Mouse (Mus musculus): Measurements from ENCODE around the gene Sim2.

The Sim2 gene

DNA sequence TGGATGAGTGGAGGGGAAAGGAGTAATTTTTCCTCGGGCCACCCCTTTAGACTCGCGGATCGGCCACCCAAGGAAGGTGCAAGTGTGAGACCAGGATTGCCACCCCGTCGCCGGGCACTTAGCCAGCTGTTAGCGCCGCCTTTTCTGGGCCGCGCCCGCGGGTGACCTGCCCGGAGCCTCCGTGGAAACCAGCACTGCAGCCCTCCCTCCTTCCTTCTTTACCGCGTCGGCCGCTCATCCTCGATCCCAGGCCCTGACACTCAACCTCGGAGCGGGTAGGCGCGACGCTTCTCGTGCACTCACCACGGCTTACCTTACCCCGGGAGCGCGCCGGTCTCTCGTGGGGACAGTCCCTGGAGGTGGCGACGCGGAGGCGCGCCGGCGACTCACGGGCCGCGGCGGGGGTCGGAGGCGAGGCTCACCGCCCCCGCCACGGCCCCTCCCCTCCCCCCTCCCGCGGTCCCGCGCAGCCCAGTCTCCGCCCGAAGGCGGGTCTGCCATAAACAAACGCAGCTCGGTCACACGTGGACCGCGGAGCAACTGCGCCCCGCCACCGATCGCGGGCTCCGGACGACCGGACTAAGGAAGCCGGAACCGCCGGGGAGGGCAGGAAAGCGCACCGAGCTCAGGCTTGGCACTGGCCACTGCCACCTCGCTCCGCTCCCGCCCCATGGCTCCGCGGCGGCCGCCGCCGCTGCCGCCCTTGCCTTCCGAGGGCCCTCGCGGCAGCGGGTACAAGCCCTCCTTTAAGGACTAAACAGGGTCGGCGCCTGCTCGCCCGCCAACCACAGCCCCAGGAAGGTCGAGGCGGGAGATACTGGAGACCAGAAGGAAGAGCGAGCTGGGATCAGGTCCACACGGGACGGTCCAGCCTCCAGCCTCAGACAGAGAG, at the start of gene Sim2:
Gene Sim2, plus strand, starts transcription at position 221 of the 892 bp plus-strand sequence.
- peak; percentile 67 to 72 for DNase-seq

DNA sequence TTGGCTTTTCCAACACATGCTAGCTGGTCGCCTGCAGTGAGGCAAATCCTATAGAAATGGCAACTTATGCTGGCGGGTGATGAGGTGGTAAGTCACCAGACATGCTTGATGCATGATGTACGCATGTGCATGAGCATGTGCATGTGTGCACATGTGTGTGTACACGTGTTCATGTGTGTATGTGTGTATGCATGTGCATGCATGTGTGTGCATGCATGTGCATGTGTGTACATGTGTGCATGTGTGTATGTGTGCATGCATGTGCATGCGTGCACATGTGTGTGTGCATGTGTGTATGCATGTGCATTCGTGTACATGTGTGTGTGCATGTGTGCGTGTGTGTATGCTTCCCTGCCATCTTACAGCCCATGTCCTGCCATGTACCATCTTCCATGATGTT, 47.5 kb upstream of the Sim2 start:
- no peak for DNase-seq

DNA sequence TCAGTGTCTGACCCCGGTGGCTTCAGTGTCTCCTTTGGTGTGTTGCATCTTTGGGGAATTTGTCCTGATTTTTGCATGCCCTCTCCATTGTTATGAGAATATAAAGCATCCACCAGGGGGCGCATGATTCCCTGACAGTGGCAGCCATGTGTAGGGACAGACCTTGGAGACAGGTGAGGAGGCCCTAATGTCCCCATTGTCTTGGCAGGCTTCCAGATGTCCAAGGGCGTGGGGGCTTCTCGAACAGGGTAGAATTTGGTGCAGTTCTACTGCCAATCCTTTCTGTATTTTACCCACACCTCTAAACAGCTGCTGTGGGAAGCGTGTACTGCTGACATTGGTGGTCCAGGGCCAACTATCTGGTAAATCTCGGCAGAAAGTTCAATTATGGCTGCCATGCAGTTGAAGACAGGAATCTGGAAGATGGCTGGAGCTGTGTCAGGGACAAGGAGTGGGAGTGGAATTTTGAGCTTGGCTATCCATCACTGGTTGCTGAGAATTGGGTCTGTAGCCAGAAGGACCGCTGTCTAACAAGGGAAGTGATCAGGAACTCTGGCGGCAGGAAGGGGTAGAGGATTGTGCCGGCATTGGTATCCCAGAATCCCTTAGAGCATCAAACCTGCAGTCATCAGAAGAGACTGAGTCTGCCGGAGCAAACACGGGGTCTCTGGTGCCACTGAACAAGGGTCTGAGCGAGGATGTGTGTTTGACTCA, 46.3 kb upstream of the Sim2 start:
- peak; percentile 43 to 50 for DNase-seq

DNA sequence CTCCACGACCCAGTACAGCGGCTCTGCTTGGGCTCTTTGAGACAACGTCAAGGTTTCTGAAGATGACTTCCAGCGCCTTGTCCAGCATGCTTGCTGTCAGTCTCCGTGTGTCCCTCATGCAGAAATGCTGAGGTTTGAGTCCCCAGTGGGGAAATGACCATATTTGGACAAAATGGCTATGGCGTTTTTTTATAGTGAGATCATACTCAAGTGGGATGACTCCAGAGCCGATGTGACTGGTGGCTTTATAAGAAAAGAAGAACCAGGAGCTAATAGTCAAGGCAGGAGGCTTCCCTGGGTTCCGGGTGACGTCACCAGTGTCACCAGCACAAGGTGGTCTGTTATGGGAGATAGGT, 45.8 kb upstream of the Sim2 start:
- DNase-seq, result no peak

DNA sequence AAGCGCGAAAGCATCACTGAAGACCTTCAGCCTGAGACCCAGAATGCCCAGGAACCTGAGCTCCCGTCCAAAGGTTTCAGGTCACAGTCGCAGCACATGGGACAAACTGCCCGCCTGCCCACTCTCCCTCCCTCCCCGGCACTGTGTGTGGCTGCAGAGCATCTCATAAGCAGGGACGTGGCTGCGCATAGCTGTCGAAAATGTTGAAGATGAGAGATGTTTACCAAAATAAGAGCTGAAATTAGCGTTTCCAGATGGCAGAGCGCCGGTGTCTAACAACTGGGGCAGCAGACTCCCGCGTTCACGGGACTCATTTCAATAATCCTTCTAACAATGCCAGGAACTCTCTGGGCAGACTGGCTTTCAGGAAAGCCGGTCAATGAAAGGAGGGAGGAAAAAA, 44.2 kb upstream of the Sim2 start:
- no peak for DNase-seq

DNA sequence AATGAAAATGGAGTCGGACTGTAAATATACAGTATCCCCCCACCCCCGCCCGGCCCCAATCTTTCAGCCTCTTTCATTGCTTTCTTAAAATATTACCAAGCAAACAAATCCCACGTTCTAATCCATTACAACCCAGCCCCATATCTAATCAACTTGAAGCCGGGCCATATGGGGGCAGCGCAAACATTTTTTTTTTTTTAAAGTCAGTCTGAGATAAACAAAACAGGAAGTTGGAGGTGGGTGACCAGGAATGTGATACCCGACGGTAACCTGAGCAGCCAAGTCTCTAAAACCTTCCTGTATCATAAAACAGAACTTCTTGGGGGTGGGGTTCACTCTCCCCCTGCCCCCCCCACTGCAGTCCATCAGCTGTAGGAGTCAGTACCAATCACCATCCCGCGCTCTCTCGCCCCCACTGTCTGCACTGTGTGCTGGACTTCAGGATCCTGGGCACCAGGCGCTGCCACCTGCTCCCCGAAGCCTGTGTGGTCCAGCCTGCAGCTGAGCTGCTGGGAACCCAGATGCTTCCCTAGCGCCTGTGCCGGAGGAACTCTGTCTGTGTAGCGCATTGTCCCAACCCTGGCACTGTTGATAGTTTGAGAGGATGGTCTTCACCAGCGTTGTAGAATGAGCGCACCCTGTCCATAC, 43.5 kb upstream of the Sim2 start:
- DNase-seq, result no peak

DNA sequence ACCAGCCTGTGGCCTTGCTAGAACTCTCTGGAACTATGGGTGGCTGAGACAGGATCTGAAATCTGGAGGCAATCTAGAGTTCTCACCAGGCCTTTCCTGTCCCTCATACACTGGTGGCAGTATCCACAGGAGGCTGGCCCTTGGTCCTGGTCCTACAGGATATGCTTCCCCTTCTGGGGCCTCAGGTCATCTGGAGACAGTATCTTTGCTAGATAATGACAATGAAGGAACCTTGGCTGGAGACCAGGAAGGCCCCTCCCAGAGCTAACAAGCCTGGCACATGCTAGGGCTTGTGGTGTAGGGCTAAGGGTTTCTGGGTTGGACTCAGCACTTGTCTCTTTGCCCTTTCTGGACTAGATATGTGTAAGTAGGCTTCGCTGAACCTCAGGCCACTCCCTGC, 40.9 kb upstream of the Sim2 start:
- DNase-seq, result no peak

DNA sequence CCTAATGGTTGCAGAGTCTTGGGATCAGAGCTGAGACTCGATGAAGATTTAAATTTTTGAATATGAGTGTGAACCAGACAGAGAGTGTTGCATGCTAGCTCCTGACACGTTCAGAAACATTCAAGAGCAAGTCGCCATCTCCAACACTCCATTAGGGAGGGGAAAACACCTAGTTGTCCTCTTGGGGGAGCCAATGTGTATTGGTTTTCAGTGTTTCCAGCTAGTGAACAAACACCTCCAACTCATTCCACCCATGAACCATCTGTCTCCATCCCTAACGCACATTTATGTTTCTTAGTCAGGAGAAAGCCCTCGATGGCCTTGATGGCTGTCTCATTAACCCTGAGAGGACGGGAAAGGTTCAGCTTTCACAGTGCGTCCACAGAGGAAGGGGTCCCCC, 39.7 kb upstream of the Sim2 start:
- DNase-seq, result no peak

DNA sequence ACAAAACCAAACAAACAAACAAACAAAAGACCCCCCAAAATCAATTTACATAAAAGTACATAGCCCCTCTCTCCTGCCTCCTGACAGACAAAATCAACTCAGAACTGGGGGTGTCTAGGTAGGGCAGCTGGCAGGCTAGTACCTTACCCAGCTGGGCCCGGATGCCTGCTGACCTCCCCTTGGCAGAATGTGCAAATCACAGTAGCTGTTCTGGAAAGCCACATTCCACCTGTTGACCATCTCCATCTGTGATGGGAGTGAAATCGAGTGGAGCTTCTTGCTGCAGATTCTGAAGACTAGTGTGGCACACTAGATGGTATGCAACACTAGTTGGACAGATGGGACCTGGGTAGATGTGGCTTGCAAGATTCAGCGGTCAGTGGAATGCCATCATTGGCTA, 34.4 kb upstream of the Sim2 start:
- no peak for DNase-seq

DNA sequence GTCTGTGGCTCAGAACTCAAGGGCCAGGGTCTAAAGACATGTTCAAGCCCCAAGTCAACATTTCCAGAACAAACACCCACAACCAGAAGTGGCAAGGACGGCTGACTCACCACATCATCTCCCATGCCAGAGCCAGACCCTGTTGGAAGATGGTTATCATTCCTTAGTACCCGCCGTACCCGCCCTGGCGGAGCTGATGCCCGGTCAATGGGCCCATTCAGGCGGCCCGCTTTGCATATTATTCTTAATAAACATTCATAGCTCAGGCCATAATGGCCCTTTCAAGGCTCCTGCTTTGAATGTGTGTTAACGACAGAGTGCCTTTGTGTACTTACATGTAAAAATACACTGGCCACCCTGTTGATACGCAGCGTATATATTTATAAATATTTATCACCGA, 29.6 kb upstream of the Sim2 start:
- no peak for DNase-seq

DNA sequence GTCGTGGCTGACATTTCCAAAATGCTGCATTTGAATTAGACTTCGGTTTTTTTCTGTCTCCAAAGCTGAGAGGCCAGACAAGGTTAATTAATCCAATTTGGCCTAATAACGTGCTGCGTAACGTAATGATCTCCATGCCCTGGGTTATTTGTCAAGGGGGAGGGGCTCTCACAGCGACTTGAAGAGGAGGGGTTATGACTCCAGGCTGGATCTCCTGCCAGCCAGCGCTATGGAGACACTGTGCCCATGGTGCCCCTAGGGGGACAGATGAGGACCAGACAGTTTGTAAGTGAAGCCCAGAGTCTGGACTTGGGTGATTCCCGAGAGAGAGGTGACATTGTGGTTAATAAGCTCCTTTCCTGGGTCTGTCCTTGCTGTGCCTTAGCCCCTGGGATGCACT, 29.2 kb upstream of the Sim2 start:
- DNase-seq, result no peak

DNA sequence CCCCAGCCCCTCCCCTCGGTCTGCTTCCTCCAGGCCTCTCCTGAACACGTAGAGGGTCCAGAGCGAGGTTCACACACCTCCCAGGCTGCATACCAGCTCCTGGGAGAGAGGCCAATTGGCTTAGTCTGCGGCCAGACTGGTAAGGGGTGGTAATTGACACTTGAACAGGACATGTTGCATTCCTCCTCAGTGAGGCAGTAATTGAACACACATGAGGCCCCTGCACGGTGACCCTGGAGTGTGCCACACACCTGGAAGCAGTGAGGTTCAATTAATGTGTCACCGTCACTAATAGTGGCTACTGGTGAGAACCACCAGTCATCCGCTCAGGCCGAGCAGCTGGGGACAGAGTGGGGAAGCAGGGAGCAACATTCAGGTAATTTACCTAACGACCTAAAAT, 24.9 kb upstream of the Sim2 start:
- DNase-seq, result no peak

DNA sequence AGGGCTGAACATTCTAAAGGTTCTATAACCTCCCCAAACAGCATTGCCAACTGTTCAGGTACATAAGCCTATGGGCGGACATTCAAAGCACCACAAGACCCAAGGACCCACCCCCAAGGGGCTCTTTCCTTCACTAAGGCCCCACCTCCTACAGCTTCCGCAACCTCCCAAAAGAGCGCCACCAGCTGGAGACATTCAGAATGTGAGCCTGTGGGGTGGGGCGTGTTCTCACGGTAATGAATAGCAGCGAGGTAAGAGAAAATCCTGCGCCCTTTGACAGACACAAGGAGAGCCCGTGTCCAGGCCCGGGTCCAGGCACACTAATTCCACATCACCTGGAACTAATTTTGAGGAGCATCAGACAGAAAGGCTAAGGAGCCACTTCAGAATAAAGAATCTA, 20.5 kb upstream of the Sim2 start:
- DNase-seq, result no peak

DNA sequence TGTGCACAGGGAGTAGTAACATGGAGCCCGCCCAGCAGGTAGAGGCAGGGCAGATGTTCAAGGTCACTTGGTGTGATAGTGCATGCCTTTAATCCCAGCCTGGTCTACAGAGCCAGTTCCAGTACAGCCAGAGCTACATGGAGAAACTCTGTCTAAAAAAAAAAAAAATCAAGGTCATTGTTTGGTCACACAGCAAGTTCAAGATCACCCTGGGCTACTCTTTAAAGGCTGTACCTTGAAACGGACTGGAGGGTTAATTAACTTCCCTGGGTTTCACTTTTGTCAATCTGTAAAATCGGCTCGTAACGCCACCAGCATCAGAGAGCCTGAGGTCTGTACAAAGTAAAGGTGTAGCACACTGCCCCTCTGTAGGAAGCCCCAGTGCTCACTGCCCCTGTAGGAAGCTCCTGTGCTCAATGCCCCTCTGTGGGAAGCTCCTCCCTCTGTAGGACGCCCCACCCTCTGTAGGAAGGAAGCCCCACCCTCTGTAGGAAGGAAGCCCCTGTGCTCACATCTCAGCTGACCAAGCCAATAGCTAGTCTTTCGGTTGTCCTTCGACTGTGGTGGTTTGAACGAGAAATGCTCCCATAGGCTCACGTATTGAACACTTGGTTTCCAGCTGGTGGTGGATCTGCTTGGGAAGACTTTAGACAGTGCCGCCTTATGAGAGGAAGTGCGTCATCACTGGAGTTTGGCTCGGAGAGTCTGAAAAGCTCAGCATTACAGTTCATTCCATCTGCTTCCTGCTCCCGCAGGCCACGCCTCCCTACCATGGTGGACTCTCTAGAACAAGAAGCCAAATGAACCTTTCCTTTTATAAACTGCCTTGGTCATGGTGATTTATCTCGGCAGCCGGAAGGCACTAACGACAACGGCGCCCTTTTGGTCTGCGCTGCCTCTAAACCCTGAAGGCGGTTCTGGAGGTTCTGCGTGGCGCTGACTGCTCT, 18.7 kb upstream of the Sim2 start:
- no peak for DNase-seq

DNA sequence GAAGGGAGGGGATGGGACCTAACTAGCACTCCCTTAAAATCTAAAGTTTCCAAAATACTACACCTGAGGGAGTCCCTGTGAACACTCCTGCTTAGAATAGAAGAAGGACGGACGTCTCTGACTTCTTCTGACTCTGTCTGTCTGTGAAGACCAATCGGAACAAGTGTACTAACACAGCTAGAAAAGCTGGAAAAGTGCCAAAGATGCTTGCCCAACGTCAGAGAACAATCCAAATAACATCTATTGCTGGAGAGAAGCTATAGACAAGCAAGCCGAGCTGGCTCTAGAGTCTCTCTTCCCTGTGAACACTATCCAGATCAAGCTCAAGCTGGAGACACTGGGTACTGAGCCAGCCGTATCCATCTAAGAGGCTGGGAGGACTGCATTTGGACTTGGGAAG, 18.0 kb upstream of the Sim2 start:
- DNase-seq, result no peak

DNA sequence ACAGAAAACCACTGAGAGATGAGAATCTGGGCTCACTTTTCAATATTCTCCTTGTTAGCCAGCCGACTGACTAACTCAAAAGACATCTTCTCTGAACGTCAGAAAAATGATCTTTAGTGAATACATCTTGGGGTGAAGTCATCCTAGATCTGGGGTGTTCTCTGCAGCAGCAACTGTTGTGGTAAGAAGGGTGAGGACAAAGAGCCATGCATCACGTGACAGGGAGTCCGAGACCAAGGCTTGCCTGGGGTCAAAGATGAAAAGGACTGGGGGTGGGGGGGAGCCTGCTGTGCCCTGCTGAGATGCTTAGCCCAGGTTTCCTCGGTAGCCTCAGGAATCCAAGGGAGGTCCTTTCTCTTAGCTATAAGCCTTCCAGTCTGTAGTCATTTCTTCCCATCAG, 17.5 kb upstream of the Sim2 start:
- DNase-seq, result no peak

DNA sequence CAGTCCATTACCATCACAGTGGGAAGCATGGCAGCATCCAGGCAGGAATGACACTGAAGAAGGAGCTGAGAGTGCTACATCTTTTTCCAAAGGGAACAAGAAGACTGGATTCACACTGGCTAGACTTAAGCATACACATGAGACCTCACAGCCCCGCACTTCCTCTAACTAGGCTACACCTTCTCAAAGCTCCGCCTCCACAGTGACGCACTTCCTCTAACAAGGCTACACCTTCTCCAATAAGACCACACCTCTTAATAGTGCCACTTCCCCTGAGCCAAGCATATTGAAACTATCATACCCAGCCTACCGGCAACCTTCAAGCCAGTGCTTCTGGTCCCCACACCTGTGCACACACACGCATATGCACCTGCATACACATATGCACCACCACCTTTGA, 15.7 kb upstream of the Sim2 start:
- DNase-seq, result no peak

DNA sequence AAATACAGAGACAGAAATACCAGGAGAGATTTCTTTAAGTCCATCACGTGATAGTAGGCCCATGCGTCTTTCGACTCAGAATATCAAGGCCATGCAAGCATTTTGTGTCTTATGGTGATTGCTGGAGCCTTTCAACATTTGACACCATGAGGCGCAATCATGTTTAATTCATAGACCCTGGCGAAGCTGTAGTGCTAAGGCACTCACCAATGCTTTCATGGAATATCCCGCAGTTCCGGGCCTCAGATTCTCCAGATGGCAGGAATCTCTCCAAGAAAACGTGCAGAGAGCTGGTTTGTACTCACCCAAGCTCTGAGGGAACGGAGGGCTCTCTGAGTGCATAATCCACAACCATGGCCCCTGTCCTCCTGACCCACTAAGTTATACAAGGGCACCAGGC, 13.8 kb upstream of the Sim2 start:
- DNase-seq, result no peak

DNA sequence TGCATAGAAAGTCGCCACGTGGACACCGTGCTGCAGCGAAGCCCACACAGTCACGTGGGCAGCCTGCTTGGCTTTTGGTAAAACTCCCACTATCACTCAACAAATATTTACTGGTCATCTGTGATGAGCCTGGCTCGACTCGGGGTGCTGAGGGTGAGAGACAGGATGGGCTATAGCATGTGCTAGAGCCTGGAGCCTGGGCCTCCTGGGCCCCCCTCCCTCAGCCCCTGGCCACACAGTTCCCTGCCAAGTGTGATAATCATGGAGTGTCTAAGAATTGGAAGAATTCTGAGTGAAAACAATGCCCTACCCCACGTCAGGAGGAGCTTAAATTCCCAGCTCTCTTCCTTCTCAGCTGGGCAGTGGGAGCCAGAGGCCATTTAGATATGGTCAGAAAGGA, 13.3 kb upstream of the Sim2 start:
- no peak for DNase-seq

DNA sequence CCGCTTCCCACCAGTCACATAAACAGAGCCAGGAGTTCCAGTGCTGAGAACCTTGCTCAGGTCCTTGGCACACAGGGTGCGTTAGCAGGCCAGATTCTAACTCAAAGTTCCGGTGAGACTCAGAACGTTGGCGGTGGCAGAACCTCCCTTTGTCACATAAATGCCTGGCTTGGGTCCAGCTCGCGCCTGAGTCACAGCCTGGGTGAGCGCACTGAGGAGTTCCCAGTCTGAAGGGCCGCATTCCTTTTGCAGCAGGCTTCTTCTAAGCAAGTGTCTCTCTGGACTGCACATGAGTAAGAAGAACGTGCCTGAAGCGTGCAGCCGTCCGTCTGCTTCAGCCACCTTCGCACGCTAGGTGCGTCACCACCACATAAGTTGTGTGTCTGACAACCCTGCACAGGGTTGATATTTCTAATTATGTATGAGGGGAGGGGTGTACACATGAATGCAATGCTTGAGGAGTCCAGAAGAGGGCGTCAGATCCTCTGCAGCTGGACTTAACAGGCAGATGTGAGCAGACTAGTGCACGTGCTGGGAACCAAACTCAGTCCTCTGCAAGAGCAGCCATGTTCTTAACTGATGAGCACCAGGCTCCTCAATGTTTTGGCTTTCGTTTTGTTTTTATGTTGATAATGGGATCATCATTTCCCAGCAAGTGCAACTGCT, 9.2 kb upstream of the Sim2 start:
- DNase-seq, result peak; percentile 56 to 58

DNA sequence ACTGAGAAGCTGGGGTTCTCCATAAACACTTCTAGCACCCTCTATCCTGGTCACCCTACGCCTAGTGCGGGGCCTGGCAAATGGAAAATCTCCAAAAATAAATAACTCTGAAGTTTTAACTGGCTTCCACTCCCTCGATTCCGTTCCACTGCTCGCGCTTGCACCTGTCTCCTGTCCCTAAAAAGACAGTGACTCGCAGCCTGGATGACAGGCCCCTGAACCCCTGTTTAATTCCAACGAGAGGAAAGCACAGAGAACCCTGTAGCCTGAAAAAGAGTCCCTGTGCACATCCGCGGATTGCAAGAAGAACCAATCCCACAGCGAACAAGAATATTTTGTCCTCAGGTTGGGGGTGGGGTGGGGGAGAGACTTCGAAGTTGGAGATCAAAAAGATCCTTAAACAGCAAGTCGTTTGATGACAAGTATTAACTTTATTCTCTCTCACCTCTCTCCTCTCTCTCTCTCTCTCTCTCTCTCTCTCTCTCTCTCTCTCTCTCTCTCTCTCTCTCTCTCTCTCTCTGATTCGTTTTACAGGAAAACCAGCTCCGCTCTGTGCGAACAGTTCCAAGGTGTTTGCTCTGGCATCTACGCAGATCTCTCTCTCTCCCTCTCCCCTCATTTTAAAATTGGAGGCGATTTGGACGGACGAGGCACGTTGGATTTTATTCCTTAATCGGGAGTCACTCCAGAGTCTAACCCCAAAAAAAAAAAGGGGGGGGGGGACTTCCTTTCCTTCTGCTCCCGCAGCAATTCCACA, 6.2 kb upstream of the Sim2 start:
- DNase-seq, result no peak

Data from kidney, adult 8-10 months (tissue).